Mouse (Mus musculus): ENCODE data around the gene Crp. TPM values are rescaled to one million over a fixed set of nuclear protein-coding genes. Genes with fewer than 3 reads are reported as not detected.

Crp gene
- polyA plus RNA-seq, 1 experiment, result not detected

DNA sequence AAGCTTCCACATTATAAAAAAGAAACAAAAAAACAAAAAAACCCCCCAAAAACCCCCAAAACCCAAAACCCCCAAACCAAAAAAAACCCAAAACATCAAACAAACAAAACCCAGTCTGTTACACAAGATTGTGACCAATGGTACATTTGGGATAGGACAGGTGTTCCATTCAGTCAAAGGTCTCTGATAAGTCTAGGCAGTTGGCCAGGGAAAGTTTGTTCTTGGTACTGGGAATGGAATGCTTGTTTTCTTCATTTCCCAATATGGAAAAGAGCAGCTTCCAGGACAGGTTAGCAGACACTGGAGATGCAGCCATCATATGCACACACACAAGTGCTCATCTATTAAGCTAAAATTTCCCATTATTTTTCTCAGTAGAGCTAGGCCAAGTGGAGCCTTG lies 433 bp upstream of the Crp start:
- peaks cover 3% of the 10 kb centered on the region; the same call in 1 of the 2 replicates for H3K4me1 ChIP-seq (ENCODE audit: control insufficient read depth, insufficient read depth, low read length)
- H3K27ac ChIP-seq (ENCODE audit: insufficient read depth, low read depth, low read length), result no peak overlapping the region
- H3K36me3 ChIP-seq (ENCODE audit: control insufficient read depth, insufficient read depth, low read length), result no peaks in the 10 kb centered on the region
- no peak overlapping the region for H3K4me3 ChIP-seq (ENCODE audit: insufficient read depth, low read depth, low read length)
- no peaks in the 10 kb centered on the region for H3K27me3 ChIP-seq (replicated peaks; ENCODE audit: control insufficient read depth, insufficient read depth, low read length)
- no peak for TF ChIP-seq CTCF (conservative IDR thresholded peaks at IDR 0.05; ENCODE audit: insufficient read depth, insufficient read length, low read depth, low read length)
- no peak for DNase-seq

DNA sequence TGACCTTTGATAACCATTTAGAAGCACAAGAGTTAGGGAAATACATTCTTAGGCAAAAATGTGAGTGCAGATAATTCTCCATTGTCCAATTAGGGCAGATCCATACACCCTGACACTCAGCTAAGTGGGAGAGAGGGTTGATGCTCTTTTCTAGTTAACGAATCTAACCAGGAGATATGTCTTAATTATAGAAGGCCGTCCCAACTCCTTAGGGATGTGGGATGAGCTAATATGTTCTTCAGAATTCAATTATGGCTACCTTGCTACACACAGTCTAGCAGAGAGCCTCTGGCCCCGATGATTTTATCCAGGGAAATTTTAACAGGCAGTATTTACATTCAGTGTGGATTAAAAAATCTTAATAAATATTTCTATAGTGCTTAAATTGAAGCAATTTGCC lies 3.0 kb downstream of the Crp start:
- no peak for DNase-seq
- no peaks in the 10 kb centered on the region for H3K36me3 ChIP-seq (ENCODE audit: control insufficient read depth, insufficient read depth, low read length)
- whole genome bisulfite sequencing, result 89% methylated on average over 3 of the region's 3 CpGs

DNA sequence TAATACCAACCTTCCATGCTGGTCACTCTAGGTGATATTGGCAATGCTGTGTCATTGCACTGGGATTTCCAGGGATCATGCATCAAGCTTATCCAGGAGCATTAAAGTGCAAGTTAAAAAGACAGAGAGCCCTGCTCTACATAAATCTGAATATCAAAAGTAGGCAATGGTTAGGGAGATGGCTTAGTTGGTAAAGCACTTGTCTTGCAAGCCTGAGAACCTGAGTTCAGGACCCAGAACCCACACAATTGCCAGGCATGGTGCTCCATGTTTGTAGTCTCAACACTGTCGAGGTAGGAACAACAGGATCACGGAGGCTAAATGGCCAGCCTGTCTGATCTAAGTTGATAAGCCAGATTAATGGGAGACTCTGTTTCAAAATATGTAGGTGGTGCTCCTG lies 3.5 kb downstream of the Crp start:
- WGBS, result 92% methylated on average over 2 of the region's 2 CpGs

More for the DNA sequence above, 3.0 kb downstream of the Crp start:
- Histone ChIP-seq H3K27me3 (replicated peaks; ENCODE audit: control insufficient read depth, insufficient read depth, low read length) (no peaks in the 10 kb centered on the region), H3K4me3 (ENCODE audit: insufficient read depth, low read depth, low read length) (no peak overlapping the region), H3K4me1 (ENCODE audit: control insufficient read depth, insufficient read depth, low read length) (peaks cover 3% of the 10 kb centered on the region; the same call in 1 of the 2 replicates), H3K27ac (ENCODE audit: insufficient read depth, low read depth, low read length) (no peak overlapping the region)
- TF ChIP-seq CTCF (conservative IDR thresholded peaks at IDR 0.05; ENCODE audit: insufficient read depth, insufficient read length, low read depth, low read length) (no peak), POLR2A (IDR thresholded peaks at IDR 0.05; ENCODE audit: low read depth, low read length) (no peak)

DNA sequence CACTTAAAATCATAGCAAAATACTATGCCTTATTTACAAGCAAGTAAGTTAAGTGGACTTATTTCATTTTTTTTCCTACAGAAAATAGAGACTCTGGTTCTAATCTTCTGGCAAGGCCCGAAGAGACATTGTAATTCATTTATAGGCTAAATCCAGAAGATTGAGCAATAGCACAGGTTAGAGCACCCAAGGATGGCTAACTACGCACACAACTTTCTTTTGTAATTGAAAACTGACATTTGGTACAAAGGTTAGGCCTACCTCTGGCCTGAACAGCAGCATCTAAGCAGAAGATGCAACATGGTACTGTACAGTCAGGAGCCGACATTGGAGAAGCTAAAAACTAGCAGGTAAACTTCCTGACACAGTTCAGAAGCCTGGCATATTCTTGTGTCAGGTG lies 4.0 kb downstream of the Crp start:
- no peak overlapping the region for H3K27ac ChIP-seq (ENCODE audit: insufficient read depth, low read depth, low read length)
- DNase-seq, result peak; percentile 14
- no peaks in the 10 kb centered on the region for H3K27me3 ChIP-seq (replicated peaks; ENCODE audit: control insufficient read depth, insufficient read depth, low read length)
- no peak overlapping the region for H3K4me3 ChIP-seq (ENCODE audit: insufficient read depth, low read depth, low read length)
- no peaks in the 10 kb centered on the region for H3K36me3 ChIP-seq (ENCODE audit: control insufficient read depth, insufficient read depth, low read length)
- 82% methylated on average over 3 of the region's 3 CpGs for WGBS
- TF ChIP-seq CTCF (conservative IDR thresholded peaks at IDR 0.05; ENCODE audit: insufficient read depth, insufficient read length, low read depth, low read length) (no peak), POLR2A (IDR thresholded peaks at IDR 0.05; ENCODE audit: low read depth, low read length) (no peak)
- H3K4me1 ChIP-seq (ENCODE audit: control insufficient read depth, insufficient read depth, low read length), result peaks cover 3% of the 10 kb centered on the region; the same call in 1 of the 2 replicates

More for the DNA sequence above, 3.5 kb downstream of the Crp start:
- H3K4me1 ChIP-seq (ENCODE audit: control insufficient read depth, insufficient read depth, low read length), result peaks cover 3% of the 10 kb centered on the region; the same call in 1 of the 2 replicates
- no peak overlapping the region for H3K4me3 ChIP-seq (ENCODE audit: insufficient read depth, low read depth, low read length)
- TF ChIP-seq CTCF (conservative IDR thresholded peaks at IDR 0.05; ENCODE audit: insufficient read depth, insufficient read length, low read depth, low read length) (no peak), POLR2A (IDR thresholded peaks at IDR 0.05; ENCODE audit: low read depth, low read length) (no peak)
- DNase-seq, result no peak
- no peaks in the 10 kb centered on the region for H3K27me3 ChIP-seq (replicated peaks; ENCODE audit: control insufficient read depth, insufficient read depth, low read length)
- H3K27ac ChIP-seq (ENCODE audit: insufficient read depth, low read depth, low read length), result no peak overlapping the region
- no peaks in the 10 kb centered on the region for H3K36me3 ChIP-seq (ENCODE audit: control insufficient read depth, insufficient read depth, low read length)

DNA sequence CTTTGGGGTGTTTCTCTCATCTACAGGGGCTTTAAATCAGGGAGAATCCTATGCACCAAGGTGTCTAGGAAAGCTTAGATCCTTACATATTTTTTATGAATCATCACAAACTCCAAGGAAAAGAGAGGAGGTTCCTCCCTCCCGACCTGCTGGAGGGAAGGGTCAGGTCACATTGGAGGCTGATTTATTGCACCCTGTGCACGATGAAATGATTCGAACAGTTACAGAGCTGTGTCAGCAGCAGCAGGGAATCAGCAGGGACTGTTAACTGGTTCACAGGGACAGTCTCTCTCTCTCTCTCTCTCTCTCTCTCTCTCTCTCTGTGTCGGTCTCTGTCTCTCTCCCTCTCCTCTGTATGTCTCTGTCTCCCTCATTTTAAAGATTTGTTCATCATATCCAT lies 6.9 kb downstream of the Crp start:
- H3K27ac ChIP-seq (ENCODE audit: insufficient read depth, low read depth, low read length), result no peak overlapping the region
- no peak for TF ChIP-seq CTCF (conservative IDR thresholded peaks at IDR 0.05; ENCODE audit: insufficient read depth, insufficient read length, low read depth, low read length)
- no peak for TF ChIP-seq POLR2A (IDR thresholded peaks at IDR 0.05; ENCODE audit: low read depth, low read length)
- no peaks in the 10 kb centered on the region for H3K36me3 ChIP-seq (ENCODE audit: control insufficient read depth, insufficient read depth, low read length)
- no peaks in the 10 kb centered on the region for H3K27me3 ChIP-seq (replicated peaks; ENCODE audit: control insufficient read depth, insufficient read depth, low read length)
- no peak overlapping the region for H3K4me3 ChIP-seq (ENCODE audit: insufficient read depth, low read depth, low read length)
- 21% methylated on average over 4 of the region's 4 CpGs for WGBS
- DNase-seq, result no peak
- H3K4me1 ChIP-seq (ENCODE audit: control insufficient read depth, insufficient read depth, low read length), result peaks cover 3% of the 10 kb centered on the region; the same call in 1 of the 2 replicates

DNA sequence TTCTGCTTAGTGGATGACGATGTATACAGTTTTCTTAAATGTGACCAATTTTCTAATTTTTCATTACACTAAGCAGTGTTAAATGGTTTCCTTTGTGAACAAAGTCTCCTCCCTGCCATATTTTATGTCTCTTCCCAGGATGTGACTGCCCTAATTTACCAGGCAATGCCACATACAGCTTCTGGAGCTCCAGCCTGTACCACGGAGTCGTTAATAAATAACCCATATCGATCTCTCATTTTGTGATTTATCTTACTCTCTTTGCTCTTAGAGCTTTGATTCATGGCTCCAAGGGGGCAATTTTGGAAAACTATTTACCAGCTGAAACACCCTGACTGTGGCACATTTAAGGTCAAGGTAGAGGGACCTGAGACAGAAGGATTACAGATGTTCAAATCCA lies 8.4 kb downstream of the Crp start:
- Histone ChIP-seq H3K27me3 (replicated peaks; ENCODE audit: control insufficient read depth, insufficient read depth, low read length) (no peaks in the 10 kb centered on the region), H3K36me3 (ENCODE audit: control insufficient read depth, insufficient read depth, low read length) (no peaks in the 10 kb centered on the region), H3K4me1 (ENCODE audit: control insufficient read depth, insufficient read depth, low read length) (peaks cover 3% of the 10 kb centered on the region; the same call in 1 of the 2 replicates), H3K27ac (ENCODE audit: insufficient read depth, low read depth, low read length) (no peak overlapping the region), H3K4me3 (ENCODE audit: insufficient read depth, low read depth, low read length) (no peak overlapping the region)
- TF ChIP-seq CTCF (conservative IDR thresholded peaks at IDR 0.05; ENCODE audit: insufficient read depth, insufficient read length, low read depth, low read length), result no peak
- no peak for TF ChIP-seq POLR2A (IDR thresholded peaks at IDR 0.05; ENCODE audit: low read depth, low read length)
- 62% methylated on average over 4 of the region's 4 CpGs for WGBS
- no peak for DNase-seq

DNA sequence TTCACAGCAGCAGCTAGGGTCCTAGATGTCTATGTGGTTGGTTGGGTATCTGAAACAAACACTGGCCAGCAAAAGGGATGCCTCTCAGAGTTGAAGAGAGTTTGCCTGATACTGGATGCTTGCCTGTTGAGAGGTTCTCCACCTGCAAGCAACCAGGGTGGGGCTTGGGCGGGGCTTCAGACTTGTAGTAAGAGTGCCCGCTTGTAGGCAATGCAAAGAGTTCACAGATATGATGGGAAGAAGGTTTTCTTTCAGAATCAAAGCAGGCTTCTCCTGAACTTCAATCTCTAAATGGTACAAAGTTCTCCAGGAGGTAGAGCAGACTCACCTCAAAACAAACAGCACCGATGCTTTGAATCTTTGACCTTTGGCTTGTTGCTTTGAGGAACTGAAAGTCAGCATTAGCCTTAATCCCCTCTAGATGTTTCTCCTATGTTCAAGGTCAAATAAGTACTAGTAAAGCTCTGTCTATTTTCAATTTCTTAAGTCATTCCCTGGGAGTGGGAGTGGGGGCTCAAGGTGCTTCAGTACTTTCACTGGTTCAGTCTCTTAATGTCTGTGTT lies 12.0 kb downstream of the Crp start:
- TF ChIP-seq POLR2A (IDR thresholded peaks at IDR 0.05; ENCODE audit: low read depth, low read length) (no peak), CTCF (conservative IDR thresholded peaks at IDR 0.05; ENCODE audit: insufficient read depth, insufficient read length, low read depth, low read length) (no peak)
- H3K36me3 ChIP-seq (ENCODE audit: control insufficient read depth, insufficient read depth, low read length), result no peaks in the 10 kb centered on the region
- no peak overlapping the region for H3K4me3 ChIP-seq (ENCODE audit: insufficient read depth, low read depth, low read length)
- H3K27ac ChIP-seq (ENCODE audit: insufficient read depth, low read depth, low read length), result no peak overlapping the region
- 77% methylated on average over 3 of the region's 3 CpGs for WGBS
- no peaks in the 10 kb centered on the region for H3K4me1 ChIP-seq (ENCODE audit: control insufficient read depth, insufficient read depth, low read length)
- no peaks in the 10 kb centered on the region for H3K27me3 ChIP-seq (replicated peaks; ENCODE audit: control insufficient read depth, insufficient read depth, low read length)
- DNase-seq, result no peak

All from kidney, adult 2 months (tissue).